Mouse (Mus musculus) bone marrow, adult 2 months (tissue): ENCODE results near the gene Tet1.

Experiments used
- CTCF ChIP-seq: fragments of 200-500 bp; IDR thresholded peaks from 2 replicates; pipeline ENCODE4 v1.5.1; 2011; ENCODE audit warnings: low read length, control low read depth; ENCODE audit not compliant: control insufficient read depth, insufficient read depth
- POLR2A ChIP-seq: fragments of 200-500 bp; IDR thresholded peaks from 2 replicates; pipeline ENCODE4 v1.6.1; 2011; ENCODE audit warnings: low read depth, mild to moderate bottlenecking, control low read depth, low read length, borderline replicate concordance; ENCODE audit not compliant: control insufficient read depth

DNA sequence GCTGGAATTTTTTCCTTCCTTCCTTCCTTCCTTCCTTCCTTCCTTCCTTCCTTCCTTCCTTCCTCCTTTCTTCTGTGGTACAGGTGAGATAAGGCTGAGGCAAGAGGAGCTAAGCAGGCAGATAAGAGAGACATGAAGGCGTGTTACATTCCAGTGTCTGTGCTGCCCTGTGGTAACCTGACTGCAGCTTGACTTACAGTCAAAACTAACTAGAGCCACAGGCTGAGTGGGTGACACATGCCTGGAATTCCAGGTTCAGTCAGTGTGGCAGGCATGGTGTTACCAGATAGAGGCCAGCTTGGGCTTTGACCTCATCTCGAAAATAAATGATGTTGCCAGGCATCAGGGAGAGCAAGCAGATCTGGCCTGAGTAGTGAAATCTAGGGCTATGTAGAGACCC lies 53.8 kb downstream of the Tet1 start:
- TF ChIP-seq CTCF (no peak), POLR2A (no peak)
